Mouse (Mus musculus): ENCODE data around the gene Abca13.

GRCm38 (mm10) chr11:9305450-9305849 lies 113.7 kb downstream of the Abca13 start:
- TF ChIP-seq CTCF (IDR thresholded peaks at IDR 0.05) (no peak), EP300 (IDR thresholded peaks at IDR 0.05) (no peak)

All from lung, postnatal 0 days (tissue).